Mouse (Mus musculus) frontal cortex, postnatal 14 days (tissue): ENCODE results near the gene Apol10b.
A peak's percentile ranks its signal among the peaks of the same experiment; 100 is the strongest.
"Not testable (repeated sequence)": the region's sequence is repeated elsewhere in the genome, so short reads cannot be mapped to it uniquely, and the experiment has no call there.

Experiments
- DNase-seq, 2 experiments: peaks; one replicate each; pipeline ENCODE4 v3.0.0; 2022; ENCODE audit warnings: low spot score in 2 of 2

Gene Apol10b

GRCm38 (mm10) chr15:77595961-77596360 is at the start of gene Apol10b:
Gene Apol10b (minus strand): TSS chr15:77596125.
- no peak for DNase-seq

GRCm38 (mm10) chr15:77643176-77643575 is 47.3 kb upstream of the Apol10b start, which contains the start of gene Apol11b:
Gene Apol11b (minus strand): TSS chr15:77643286.
- not testable (repeated sequence) for DNase-seq

GRCm38 (mm10) chr15:77629822-77630221 is 33.9 kb upstream of the Apol10b start:
- not testable (repeated sequence) for DNase-seq

- not testable (repeated sequence) for DNase-seq
Observed at GRCm38 (mm10) chr15:77628647-77629046, 32.7 kb upstream of the Apol10b start.

- not testable (repeated sequence) for DNase-seq
Observed at GRCm38 (mm10) chr15:77626471-77626870, 30.5 kb upstream of the Apol10b start.

GRCm38 (mm10) chr15:77624710-77625109 is 28.8 kb upstream of the Apol10b start:
- no peak for DNase-seq

GRCm38 (mm10) chr15:77606069-77606468 is 10.1 kb upstream of the Apol10b start:
- no peak for DNase-seq

GRCm38 (mm10) chr15:77598958-77599357 is 3.0 kb upstream of the Apol10b start, which contains the start of gene Gm36245:
Gene Gm36245 (plus strand): TSS chr15:77599258.
- DNase-seq = no peak

GRCm38 (mm10) chr15:77598429-77598828 is 2.5 kb upstream of the Apol10b start:
- DNase-seq = no peak

- no peak for DNase-seq
Observed at GRCm38 (mm10) chr15:77593557-77593956, 2.4 kb downstream of the Apol10b start.

- DNase-seq = no peak
Observed at GRCm38 (mm10) chr15:77590881-77591280, 5.0 kb downstream of the Apol10b start.

GRCm38 (mm10) chr15:77588981-77589380 is 6.9 kb downstream of the Apol10b start:
- no peak for DNase-seq

- no peak for DNase-seq
Observed at GRCm38 (mm10) chr15:77587026-77587425, 8.9 kb downstream of the Apol10b start.

GRCm38 (mm10) chr15:77581681-77582080 is 14.2 kb downstream of the Apol10b start:
- DNase-seq = peak in 1 of 2 experiments; percentile 6

GRCm38 (mm10) chr15:77579311-77579710 is 16.6 kb downstream of the Apol10b start:
- DNase-seq = no peak

- DNase-seq = no peak
Observed at GRCm38 (mm10) chr15:77578801-77579200, 17.1 kb downstream of the Apol10b start.

GRCm38 (mm10) chr15:77563219-77563618 is 32.7 kb downstream of the Apol10b start:
- no peak for DNase-seq

- DNase-seq = no peak
Observed at GRCm38 (mm10) chr15:77561792-77562191, 34.1 kb downstream of the Apol10b start, which contains the start of gene 1700025B11Rik. Gene 1700025B11Rik (minus strand): TSS chr15:77561892.

- not testable (repeated sequence) for DNase-seq
Observed at GRCm38 (mm10) chr15:77539221-77539620, 56.7 kb downstream of the Apol10b start.
